Mouse (Mus musculus): ENCODE measurements at regions not wholly inside any gene's neighbourhood (a gene's known extent, or its start where the extent isn't known, plus 50 kb on each side); places are given as distances from the start of the nearest gene placed in this dataset.

DNA sequence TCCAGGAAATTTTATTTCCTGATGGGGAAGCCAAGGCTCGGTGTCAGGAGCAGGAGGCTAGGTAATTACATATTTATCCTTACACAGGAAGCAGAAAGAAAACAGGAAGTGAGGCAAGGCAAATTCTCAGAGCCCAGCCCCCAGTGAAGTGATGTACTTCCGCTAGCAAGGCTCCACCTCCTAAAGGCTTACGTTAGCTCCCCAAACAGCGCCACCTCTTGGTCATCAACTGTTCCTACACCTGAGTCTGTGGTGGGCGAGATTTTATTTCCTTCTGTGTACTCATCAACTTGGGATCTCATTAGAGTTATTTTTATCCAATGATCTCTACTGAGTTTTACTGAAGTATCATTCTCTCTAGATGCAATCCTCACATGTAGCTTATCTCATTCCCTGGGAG lies 561.6 kb downstream of the Tmem132b start:
- TF ChIP-seq CTCF (IDR thresholded peaks at IDR 0.05; ENCODE audit: low read depth, low read length) (no peak), GATA2 (IDR thresholded peaks at IDR 0.05; ENCODE audit: borderline replicate concordance, low read depth, low read length) (no peak), TAL1 (conservative IDR thresholded peaks at IDR 0.05; ENCODE audit: low read depth, low read length) (no peak), GATA1 (IDR thresholded peaks at IDR 0.05; ENCODE audit: borderline replicate concordance, low read length) (no peak)
